Mouse (Mus musculus) heart, postnatal 0 days (tissue): ENCODE measurements around the gene Nrn1l.

Experiments
- CTCF ChIP-seq: IDR thresholded peaks from 2 replicates; pipeline ENCODE4 v1.5.1; 2016; ENCODE audit warnings: antibody characterized with exemption, control low read depth, low read depth
- EP300 ChIP-seq: IDR thresholded peaks from 2 replicates; pipeline ENCODE4 v1.6.1; 2016; ENCODE audit warnings: antibody characterized with exemption, low read depth

GRCm38 (mm10) chr8:105854715-105855216 lies 38.6 kb upstream of the Nrn1l start, which contains the start of gene Thap11:
- peak; percentile 72; the same call in 1 of the 2 replicates for TF ChIP-seq EP300
- peak; percentile 82 for TF ChIP-seq CTCF
